Mouse (Mus musculus) ES-Bruce4 (cell line): ENCODE results near the gene 4930451I11Rik. TPM values are rescaled to one million over a fixed set of nuclear protein-coding genes. Genes with fewer than 3 reads are reported as not detected.

Experiments used
- H3K27ac ChIP-seq: 2 replicates; pipeline ENCODE4 v1.5.1; 2012; ENCODE audit warnings: low read length, inconsistent platforms; ENCODE audit not compliant: insufficient read depth
- H3K27me3 ChIP-seq: 2 replicates; pipeline ENCODE4 v1.6.1; 2012; ENCODE audit warnings: mild to moderate bottlenecking, low read length, inconsistent platforms; ENCODE audit not compliant: control insufficient read depth, poor library complexity, insufficient read depth, severe bottlenecking
- H3K36me3 ChIP-seq: 2 replicates; pipeline ENCODE4 v1.6.1; 2012; ENCODE audit warnings: inconsistent platforms, mild to moderate bottlenecking, low read length, moderate library complexity; ENCODE audit not compliant: control insufficient read depth, poor library complexity, insufficient read depth, severe bottlenecking
- H3K4me1 ChIP-seq: one replicate; pipeline ENCODE4 v1.8.1; 2011; ENCODE audit warnings: low read length; ENCODE audit not compliant: control insufficient read depth, insufficient read depth
- H3K4me3 ChIP-seq: 2 replicates; pipeline ENCODE4 v1.5.1; 2011; ENCODE audit warnings: low read depth, mild to moderate bottlenecking, low read length
- H3K9ac ChIP-seq: 2 replicates; pipeline ENCODE4 v1.6.1; 2012; ENCODE audit warnings: low read depth, mild to moderate bottlenecking, inconsistent platforms; ENCODE audit not compliant: poor library complexity, severe bottlenecking
- H3K9me3 ChIP-seq: replicated peaks from 2 replicates; pipeline ENCODE4 v1.6.1; 2012; ENCODE audit warnings: mild to moderate bottlenecking, low read length, inconsistent platforms; ENCODE audit not compliant: control insufficient read depth, poor library complexity, insufficient read depth, severe bottlenecking
- CTCF ChIP-seq: IDR thresholded peaks from one replicate; pipeline ENCODE4 v1.8.1; 2011; ENCODE audit warnings: low read depth, low read length
- EP300 ChIP-seq: IDR thresholded peaks from 2 replicates; pipeline ENCODE4 v1.6.1; 2011; ENCODE audit warnings: low read depth, low read length; ENCODE audit not compliant: insufficient read depth
- POLR2A ChIP-seq: IDR thresholded peaks from one replicate; pipeline ENCODE4 v1.8.1; 2011; ENCODE audit warnings: low read length; ENCODE audit not compliant: insufficient read depth
- polyA plus RNA-seq: library from polyadenylated mRNA; stranded (reverse); fragments of >200 nt; gene quantifications from 2 replicates; pipeline ENCODE4 v1.2.4, GENCODE M21; 2011; ENCODE audit warnings: low read depth; ENCODE audit not compliant: missing spikeins, insufficient read depth, insufficient read length

The 4930451I11Rik gene
- polyA plus RNA-seq, 1 experiment = not detected

DNA sequence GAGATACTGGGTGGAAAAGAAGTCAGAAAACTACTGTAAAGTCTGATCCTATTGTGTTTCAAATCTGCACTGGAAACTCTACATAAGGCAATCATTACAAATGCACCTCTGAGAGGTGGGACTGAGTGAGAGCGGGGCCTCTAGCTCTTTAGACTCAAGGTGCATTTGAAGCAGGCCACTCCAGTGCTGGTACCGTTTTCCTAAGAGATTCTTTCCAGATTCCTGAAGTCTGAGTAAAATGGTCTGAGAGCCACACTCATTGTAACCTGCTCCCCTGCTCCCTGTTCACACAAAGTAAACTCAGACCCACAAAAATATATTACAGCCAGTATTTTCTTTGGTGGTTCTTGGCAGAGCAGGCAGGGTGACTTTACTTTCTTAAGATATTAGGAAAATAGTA, 36.1 kb upstream of the 4930451I11Rik start:
- TF ChIP-seq POLR2A (no peak), EP300 (no peak), CTCF (no peak)

DNA sequence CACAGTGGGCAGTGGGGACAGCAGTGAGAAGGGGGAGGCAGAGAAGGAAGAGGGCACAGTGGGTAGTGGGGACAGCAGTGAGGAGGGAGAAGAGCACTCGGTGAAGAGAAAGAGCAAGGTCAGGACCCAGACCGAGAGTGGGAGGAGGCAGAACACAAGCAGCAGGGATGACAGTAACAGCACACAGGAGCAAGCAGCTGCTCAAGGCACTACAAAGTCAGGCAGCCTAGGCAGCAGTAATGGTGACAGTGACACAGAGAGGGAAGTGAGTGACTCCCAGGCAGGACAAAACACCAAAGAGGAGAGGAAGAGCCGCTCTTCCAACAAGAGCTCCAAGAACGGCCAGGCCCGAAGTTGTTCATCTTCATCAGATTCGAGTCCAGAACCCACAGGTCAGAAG, 32.4 kb upstream of the 4930451I11Rik start:
- H3K27ac ChIP-seq = no peak overlapping the region
- H3K4me3 ChIP-seq = no peak overlapping the region
- no peaks in the 10 kb centered on the region for H3K4me1 ChIP-seq
- TF ChIP-seq CTCF (no peak), EP300 (no peak), POLR2A (no peak)
- H3K9ac ChIP-seq = no peak overlapping the region
- no peaks in the 10 kb centered on the region for H3K9me3 ChIP-seq
- peaks cover 30% of the 10 kb centered on the region for H3K36me3 ChIP-seq
- H3K27me3 ChIP-seq = no peaks in the 10 kb centered on the region

More for the DNA sequence above, 36.1 kb upstream of the 4930451I11Rik start:
- Histone ChIP-seq H3K4me3 (no peak overlapping the region), H3K27me3 (no peaks in the 10 kb centered on the region), H3K9ac (no peak overlapping the region), H3K36me3 (peaks cover 37% of the 10 kb centered on the region), H3K27ac (no peak overlapping the region), H3K9me3 (no peaks in the 10 kb centered on the region), H3K4me1 (no peaks in the 10 kb centered on the region)

DNA sequence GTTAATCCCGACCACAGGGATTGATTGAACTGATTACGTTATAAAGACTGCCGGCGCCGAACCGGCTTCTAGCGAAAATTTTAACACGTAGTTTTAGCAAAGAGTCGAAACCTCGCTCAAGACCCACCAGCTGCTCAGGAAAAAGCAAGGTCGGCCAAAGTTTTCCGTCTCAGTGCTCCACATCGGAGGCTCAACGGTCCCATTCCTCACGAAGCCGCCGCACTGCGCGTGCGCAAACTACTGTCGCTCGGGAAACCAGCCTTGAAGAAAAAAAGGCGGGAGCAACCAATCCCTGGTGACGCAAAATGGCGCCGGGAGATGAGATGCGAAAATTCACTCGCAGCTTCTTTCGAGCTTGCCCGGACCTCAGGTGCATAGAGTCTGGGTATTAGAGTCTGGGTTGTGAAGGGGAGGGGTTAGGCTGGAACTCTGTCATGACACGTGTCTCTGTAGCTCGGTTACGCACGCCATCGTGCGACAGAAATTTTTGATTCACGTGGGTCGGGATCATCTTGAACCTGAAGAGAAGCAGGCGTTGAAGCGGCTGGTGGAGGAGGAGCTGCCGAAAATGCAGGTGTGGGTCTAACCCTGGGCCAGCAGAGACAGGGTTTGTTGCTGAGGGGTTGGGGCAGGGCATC, 30.8 kb upstream of the 4930451I11Rik start, which contains the start of gene Ino80e:
Ino80e (minus strand) TSS at position 231 of the 638 bp plus-strand sequence.
- peak within 1 kb of the TSS; percentile 88 for H3K9ac ChIP-seq
- H3K27me3 ChIP-seq = no peaks in the 10 kb centered on the region
- peak within 1 kb of the TSS; percentile 96 for H3K4me3 ChIP-seq
- H3K4me1 ChIP-seq = peaks cover 2% of the 10 kb centered on the region
- peaks cover 33% of the 10 kb centered on the region for H3K36me3 ChIP-seq
- H3K9me3 ChIP-seq = no peaks in the 10 kb centered on the region
- H3K27ac ChIP-seq = peak within 1 kb of the TSS; percentile 53
- TF ChIP-seq EP300 = no peak
- TF ChIP-seq CTCF = no peak
- no peak for TF ChIP-seq POLR2A

DNA sequence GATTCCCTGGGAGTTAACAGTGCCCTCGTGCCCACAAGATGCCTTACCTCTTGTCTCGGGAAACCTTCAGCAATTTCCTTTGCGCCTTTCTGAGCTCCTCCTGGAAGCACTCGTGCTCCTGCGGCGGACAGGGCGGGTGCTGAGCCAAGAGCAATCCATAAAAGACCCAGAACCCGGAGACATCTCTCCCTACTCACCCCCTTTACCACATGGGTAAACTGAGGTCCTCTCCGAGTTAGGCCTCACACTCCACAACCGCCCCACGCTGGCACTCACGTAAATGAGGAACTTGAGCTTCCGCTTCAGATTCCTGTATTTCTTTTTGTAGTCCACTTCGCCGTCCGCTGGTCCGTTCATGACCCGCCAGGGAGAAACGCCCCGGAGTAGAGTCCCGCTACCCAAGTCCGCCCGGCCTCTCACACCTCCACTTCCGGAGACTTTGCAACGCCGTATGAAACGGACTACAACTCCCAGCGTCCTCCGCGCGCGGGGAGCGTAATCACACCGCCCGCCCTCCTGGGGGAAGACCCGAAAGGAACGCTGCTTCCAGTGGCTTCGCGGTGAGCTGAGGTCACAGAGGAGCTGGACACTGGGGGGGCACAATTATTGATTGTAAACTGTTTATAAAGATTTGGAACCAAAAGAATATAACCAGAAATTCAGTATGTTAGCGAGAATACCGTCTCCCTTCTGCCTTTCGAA, 30.1 kb upstream of the 4930451I11Rik start, which contains the start of gene Hirip3:
Hirip3 (plus strand) TSS at position 544 of the 702 bp plus-strand sequence.
- H3K9ac ChIP-seq = peak within 1 kb of the TSS; percentile 88
- peaks cover 2% of the 10 kb centered on the region for H3K4me1 ChIP-seq
- peak within 1 kb of the TSS; percentile 53 for H3K27ac ChIP-seq
- no peaks in the 10 kb centered on the region for H3K27me3 ChIP-seq
- peaks cover 33% of the 10 kb centered on the region for H3K36me3 ChIP-seq
- TF ChIP-seq POLR2A = peak; percentile 91
- TF ChIP-seq EP300 = 0 out of 2 replicates have a peak, but pooled peaks have one; percentile 28
- TF ChIP-seq CTCF = no peak
- peak within 1 kb of the TSS; percentile 96 for H3K4me3 ChIP-seq
- H3K9me3 ChIP-seq = no peaks in the 10 kb centered on the region

DNA sequence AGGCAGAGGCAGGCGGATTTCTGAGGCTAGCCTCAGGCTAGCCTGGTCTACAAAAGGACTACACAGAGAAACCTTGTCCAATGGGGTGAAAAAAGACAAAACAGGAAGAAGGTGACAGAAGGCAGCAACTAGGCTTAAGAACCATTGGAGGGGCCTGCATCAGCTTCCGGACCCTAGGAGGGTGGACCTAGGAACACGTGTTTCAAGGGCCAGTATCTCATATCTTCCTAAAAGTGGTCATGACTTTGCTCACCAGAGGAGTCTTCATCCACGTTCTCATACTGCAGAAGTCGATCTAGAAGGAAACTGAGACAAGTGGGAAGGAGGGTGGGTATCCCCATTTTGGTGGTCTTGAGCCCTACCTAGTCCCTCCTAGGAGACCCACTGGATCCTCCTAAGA, 29.5 kb upstream of the 4930451I11Rik start:
- TF ChIP-seq CTCF = no peak
- TF ChIP-seq EP300 = no peak
- no peak for TF ChIP-seq POLR2A
- Histone ChIP-seq H3K27ac (peak overlapping the region; percentile 53), H3K4me3 (peak overlapping the region; percentile 96), H3K4me1 (peaks cover 2% of the 10 kb centered on the region), H3K9me3 (no peaks in the 10 kb centered on the region), H3K9ac (peak overlapping the region; percentile 87), H3K27me3 (no peaks in the 10 kb centered on the region), H3K36me3 (peaks cover 36% of the 10 kb centered on the region)
